Mouse (Mus musculus) CH12.LX (cell line): ENCODE measurements around the gene Cops4.

Source experiments
- CHD1 ChIP-seq: IDR thresholded peaks from 2 replicates; pipeline ENCODE4 v1.6.1; 2012; ENCODE audit warnings: low read depth, low read length, improper control_type of control experiment, inconsistent platforms
- CTCF ChIP-seq, 2 experiments: IDR thresholded peaks in 1 of 2; conservative IDR thresholded peaks in 1 of 2; 2 replicates each; pipeline ENCODE4 v1.5.1; 2011 to 2012; ENCODE audit warnings: low read depth in 2 of 2, low read length in 2 of 2, improper control_type of control experiment in 1 of 2, inconsistent platforms in 1 of 2, mild to moderate bottlenecking in 1 of 2, moderate library complexity in 1 of 2
- NRF1 ChIP-seq: IDR thresholded peaks from 2 replicates; pipeline ENCODE4 v1.6.1; 2014; ENCODE audit warnings: low read depth, mild to moderate bottlenecking, inconsistent platforms, low read length, improper control_type of control experiment, moderate library complexity
- RAD21 ChIP-seq: IDR thresholded peaks from 2 replicates; pipeline ENCODE4 v1.6.1; 2011; ENCODE audit warnings: low read depth, mild to moderate bottlenecking, low read length, improper control_type of control experiment, moderate library complexity
- SIN3A ChIP-seq: IDR thresholded peaks from 2 replicates; pipeline ENCODE4 v1.6.1; 2012; ENCODE audit warnings: low read length, improper control_type of control experiment, inconsistent platforms
- USF1 ChIP-seq: IDR thresholded peaks from 2 replicates; pipeline ENCODE4 v1.6.1; 2014; ENCODE audit warnings: low read depth, mild to moderate bottlenecking, inconsistent platforms, low read length, improper control_type of control experiment

- TF ChIP-seq NRF1 (no peak), SIN3A (no peak), CTCF (conservative IDR thresholded peaks at IDR 0.05 in 1 of 2, IDR thresholded peaks at IDR 0.05 in 1 of 2; ENCODE audit: low read depth in 2 of 2, low read length in 2 of 2) (no peak), USF1 (no peak), RAD21 (no peak), CHD1 (no peak)
Observed at GRCm38 (mm10) chr5:100549311-100549710, 31.2 kb downstream of the Cops4 start.
